Mouse (Mus musculus) liver, postnatal 0 days (tissue): ENCODE measurements around the gene Tmem35b. TPM values are rescaled to one million over a fixed set of nuclear protein-coding genes. Genes with fewer than 3 reads are reported as not detected.

Experiments used
- ATAC-seq: fragments of 200-750 bp; cut with Nextera tagmentation; 2 replicates; pipeline ENCODE4 v1.8.0; 2017; ENCODE audit warnings: mild to moderate bottlenecking, moderate library complexity
- DNase-seq: peaks from one replicate; pipeline ENCODE4 v3.0.0-alpha.2; 2016
- H3K27ac ChIP-seq: fragments of 300-500 bp; sonication (generic); 2 replicates; pipeline ENCODE4 v1.5.1; 2014; ENCODE audit warnings: antibody characterized with exemption, moderate library complexity, mild to moderate bottlenecking, low read depth
- H3K27me3 ChIP-seq: fragments of 300-500 bp; sonication (generic); 2 replicates; pipeline ENCODE4 v1.6.1; 2014; ENCODE audit warnings: low read length, control low read depth, mixed read lengths; ENCODE audit not compliant: insufficient read depth
- H3K36me3 ChIP-seq: fragments of 300-500 bp; sonication (generic); replicated peaks from 2 replicates; pipeline ENCODE4 v1.6.1; 2014; ENCODE audit warnings: mild to moderate bottlenecking, control low read depth, low read length, moderate library complexity, mixed read lengths; ENCODE audit not compliant: insufficient read depth
- H3K4me1 ChIP-seq: fragments of 300-500 bp; sonication (generic); 2 replicates; pipeline ENCODE4 v1.6.1; 2014; ENCODE audit warnings: antibody characterized with exemption, mild to moderate bottlenecking, control low read depth; ENCODE audit not compliant: insufficient read depth
- H3K4me2 ChIP-seq: fragments of 300-500 bp; sonication (generic); 2 replicates; pipeline ENCODE4 v1.6.1; 2014; ENCODE audit warnings: low read depth, mild to moderate bottlenecking, low read length, moderate library complexity, mixed read lengths
- H3K4me3 ChIP-seq: fragments of 300-500 bp; sonication (generic); 2 replicates; pipeline ENCODE4 v1.5.1; 2014; ENCODE audit warnings: low read depth, low read length
- H3K9ac ChIP-seq: fragments of 300-500 bp; sonication (generic); replicated peaks from 2 replicates; pipeline ENCODE4 v1.6.1; 2014; ENCODE audit warnings: mild to moderate bottlenecking, moderate library complexity
- H3K9me3 ChIP-seq: fragments of 300-500 bp; sonication (generic); 2 replicates; pipeline ENCODE4 v1.6.1; 2016; ENCODE audit warnings: mild to moderate bottlenecking, control low read depth, low read length, mixed read lengths
- CTCF ChIP-seq: sonication (generic); IDR thresholded peaks from 2 replicates; pipeline ENCODE4 v1.5.1; 2016; ENCODE audit warnings: antibody characterized with exemption, low read depth
- EP300 ChIP-seq: IDR thresholded peaks from 2 replicates; pipeline ENCODE4 v1.6.1; 2016; ENCODE audit warnings: antibody characterized with exemption, low read depth, mild to moderate bottlenecking
- WGBS: fragments of 180-500 bp; shearing (Covaris S2); extraction: QIAGEN DNeasy Blood & Tissue Kit; methylation state at CpG from one replicate; pipeline ENCODE4 v1.1.7; 2014; ENCODE audit not compliant: insufficient replicate concordance; 5-methylcytosine and 5-hydroxymethylcytosine counted together
- polyA plus RNA-seq: library from polyadenylated mRNA; unstranded; fragments of >200 nt; fragmentation: Nextera tagmentation; extraction: Ambion mirVana; gene quantifications from 2 replicates; pipeline ENCODE4 v1.2.1, GENCODE M21; 2015

Gene Tmem35b
- polyA plus RNA-seq, 1 experiment from 2014 or later: 7.7 TPM

DNA sequence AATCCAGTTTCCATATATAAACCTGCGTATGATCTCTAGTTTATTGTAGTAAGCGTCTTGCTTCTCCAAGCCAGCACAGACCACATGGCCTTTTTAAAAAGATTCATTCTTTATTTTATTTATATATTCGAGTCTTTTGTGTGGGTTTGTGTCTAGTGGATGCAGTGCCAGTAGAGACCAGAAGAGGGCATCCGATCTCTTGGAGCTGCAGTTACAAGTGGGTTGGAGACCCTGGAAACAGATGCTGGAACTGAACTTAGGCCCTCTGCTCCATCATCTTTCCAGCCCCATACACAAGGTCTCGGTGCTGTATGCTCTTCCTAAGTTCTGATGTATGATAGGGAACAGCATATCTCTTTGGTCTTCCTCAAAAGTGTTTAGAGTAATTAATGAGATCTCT, 32.3 kb downstream of the Tmem35b start:
- TF ChIP-seq CTCF (peak; percentile 24), EP300 (no peak)
- no peak for ATAC-seq

DNA sequence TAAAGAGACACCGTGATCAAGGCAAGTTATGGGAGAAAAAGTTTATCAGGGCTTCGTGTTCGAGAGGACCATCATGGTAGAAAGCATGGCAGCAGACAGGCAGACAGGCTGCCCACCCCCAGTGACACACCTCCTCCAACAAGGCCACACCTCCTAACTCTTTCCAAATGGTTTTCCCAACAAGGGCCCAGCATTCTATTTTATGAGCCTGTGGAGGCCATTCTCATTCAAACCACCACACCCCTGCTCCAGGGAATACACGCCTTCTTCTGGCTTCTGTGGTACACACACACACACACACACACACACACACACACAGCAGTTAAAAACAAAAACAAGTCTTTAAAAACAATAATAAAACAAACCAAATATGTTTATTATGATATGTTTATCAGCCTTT, 34.3 kb downstream of the Tmem35b start:
- no peaks in the 10 kb centered on the region for H3K4me1 ChIP-seq
- no peak overlapping the region for H3K9ac ChIP-seq
- H3K9me3 ChIP-seq: no peaks in the 10 kb centered on the region
- H3K27me3 ChIP-seq: no peaks in the 10 kb centered on the region
- H3K36me3 ChIP-seq: no peaks in the 10 kb centered on the region
- no peak for DNase-seq
- ATAC-seq: no peak
- no peak overlapping the region for H3K27ac ChIP-seq
- TF ChIP-seq EP300 (no peak), CTCF (no peak)
- H3K4me2 ChIP-seq: no peak overlapping the region
- WGBS: 73% methylated on average over 4 of the region's 4 CpGs
- no peak overlapping the region for H3K4me3 ChIP-seq

More for the DNA sequence above, 32.3 kb downstream of the Tmem35b start:
- Histone ChIP-seq H3K9me3 (no peaks in the 10 kb centered on the region), H3K27me3 (no peaks in the 10 kb centered on the region), H3K27ac (no peak overlapping the region), H3K36me3 (no peaks in the 10 kb centered on the region), H3K9ac (no peak overlapping the region), H3K4me2 (no peak overlapping the region), H3K4me3 (no peak overlapping the region), H3K4me1 (no peaks in the 10 kb centered on the region)
- no peak for DNase-seq
- 52% methylated on average over 5 of the region's 5 CpGs for WGBS

DNA sequence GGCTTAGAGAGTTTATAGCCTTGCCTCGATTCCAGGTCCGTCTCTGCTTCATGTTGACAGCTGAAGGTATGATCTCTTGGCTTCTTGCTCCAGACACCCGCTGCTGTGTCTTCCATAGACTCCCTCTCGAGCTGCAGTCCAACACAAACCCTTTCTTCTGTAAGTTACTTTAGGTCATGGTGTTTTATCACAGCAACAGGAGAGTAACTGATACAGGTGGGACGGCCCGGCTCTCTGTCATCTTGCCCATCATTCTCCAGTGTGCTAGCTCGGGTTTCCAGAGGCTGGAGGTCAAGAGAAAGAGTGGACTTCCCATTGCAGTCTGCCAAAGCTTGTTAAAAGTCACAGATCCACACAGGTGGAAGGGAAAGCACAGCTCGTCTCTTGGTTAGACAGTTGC, 40.4 kb downstream of the Tmem35b start:
- H3K27ac ChIP-seq: no peak overlapping the region
- H3K4me1 ChIP-seq: peaks cover 5% of the 10 kb centered on the region
- H3K4me3 ChIP-seq: no peak overlapping the region
- ATAC-seq (no peak), DNase-seq (no peak)
- WGBS: 58% methylated on average over 8 of the region's 8 CpGs
- no peak for TF ChIP-seq EP300
- TF ChIP-seq CTCF: no peak
- no peaks in the 10 kb centered on the region for H3K9me3 ChIP-seq
- H3K36me3 ChIP-seq: no peaks in the 10 kb centered on the region
- peaks cover 20% of the 10 kb centered on the region for H3K27me3 ChIP-seq
- H3K4me2 ChIP-seq: no peak overlapping the region
- no peak overlapping the region for H3K9ac ChIP-seq

DNA sequence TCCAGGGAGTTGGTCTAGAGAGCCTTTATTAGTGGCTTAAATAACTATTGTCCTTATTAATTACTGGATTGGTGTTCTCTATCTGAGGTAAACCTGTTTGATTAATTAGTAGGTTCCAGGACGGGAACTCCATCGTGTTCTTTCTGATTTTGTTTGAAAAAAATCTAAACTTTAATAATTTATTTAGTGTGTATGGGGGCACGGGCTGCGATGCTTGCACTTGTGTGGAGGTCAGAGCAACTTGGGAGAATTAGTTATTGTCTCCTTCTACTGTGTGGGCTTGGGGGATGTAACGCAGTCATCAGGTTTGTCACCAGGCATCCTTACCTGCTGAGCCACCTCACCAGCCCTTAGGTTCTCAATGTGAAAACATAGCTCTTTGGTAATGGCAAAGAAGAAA, 43.6 kb downstream of the Tmem35b start:
- Histone ChIP-seq H3K9me3 (no peaks in the 10 kb centered on the region), H3K4me2 (no peak overlapping the region), H3K27ac (no peak overlapping the region), H3K9ac (no peak overlapping the region), H3K4me3 (no peak overlapping the region), H3K36me3 (no peaks in the 10 kb centered on the region), H3K27me3 (peaks cover 36% of the 10 kb centered on the region), H3K4me1 (peaks cover 9% of the 10 kb centered on the region)
- no peak for ATAC-seq
- TF ChIP-seq CTCF (no peak), EP300 (no peak)
- 72% methylated on average over 5 of the region's 5 CpGs for WGBS
- no peak for DNase-seq

DNA sequence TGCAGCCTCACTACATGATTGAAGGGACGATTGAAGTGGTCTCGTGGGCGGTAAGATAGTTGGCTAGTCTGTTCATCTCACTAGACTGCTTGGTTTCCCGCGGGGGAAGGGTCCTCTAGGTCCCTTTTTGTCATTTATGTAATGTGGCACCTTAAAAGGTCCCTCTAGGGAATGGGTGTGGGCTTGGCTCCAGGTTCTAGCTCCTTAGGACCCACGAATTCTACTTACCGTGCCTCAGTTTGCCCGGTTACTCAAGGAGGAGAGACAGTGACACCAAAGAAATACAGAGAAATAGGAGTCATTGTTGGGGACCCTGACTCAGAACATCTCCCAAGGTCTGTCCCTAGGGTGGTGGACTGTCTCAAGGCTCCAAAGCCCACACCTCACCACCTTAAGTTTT, 44.2 kb downstream of the Tmem35b start:
- TF ChIP-seq CTCF (no peak), EP300 (no peak)
- Histone ChIP-seq H3K27me3 (peaks cover 37% of the 10 kb centered on the region), H3K4me3 (no peak overlapping the region), H3K9ac (no peak overlapping the region), H3K4me2 (peak overlapping the region; percentile 77; the same call in 1 of the 2 replicates), H3K27ac (no peak overlapping the region), H3K36me3 (no peaks in the 10 kb centered on the region), H3K9me3 (no peaks in the 10 kb centered on the region), H3K4me1 (peaks cover 9% of the 10 kb centered on the region)
- WGBS: 20% methylated on average over 8 of the region's 8 CpGs
- no peak for DNase-seq
- no peak for ATAC-seq

DNA sequence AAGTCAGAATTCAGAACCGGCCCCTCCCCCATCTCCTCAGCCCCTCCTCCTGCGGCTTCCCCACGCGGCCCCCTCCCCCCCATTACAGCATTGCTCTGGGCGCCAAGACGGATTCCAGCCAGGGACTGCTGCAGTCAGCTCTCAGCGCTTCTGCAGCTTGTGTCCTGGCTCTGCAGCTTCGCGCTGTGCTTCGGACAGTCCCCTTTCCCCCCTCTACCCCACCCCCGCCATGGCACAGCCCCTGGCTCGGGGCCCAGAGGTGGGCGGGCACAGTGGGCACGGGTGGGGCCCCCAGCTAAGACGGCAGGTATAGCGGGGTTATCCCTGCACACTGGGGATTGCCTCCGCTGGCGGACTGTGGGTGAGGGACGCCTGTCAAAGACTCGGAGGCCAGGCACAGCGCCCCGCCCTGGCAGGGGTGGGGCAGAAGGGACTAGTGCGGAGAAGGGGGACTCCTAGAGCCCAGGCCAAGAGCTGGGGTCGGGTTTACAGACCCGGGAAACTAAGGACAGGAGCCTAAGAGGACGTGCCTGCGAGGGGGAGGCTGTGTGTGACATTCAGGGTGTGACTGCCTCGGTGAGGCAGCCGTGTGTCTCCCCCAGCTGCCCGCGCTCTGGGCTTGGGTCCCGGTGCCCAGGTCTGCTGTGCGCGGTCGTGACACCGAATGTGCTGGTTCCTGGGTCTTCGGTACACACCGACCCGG, 44.9 kb downstream of the Tmem35b start:
- Histone ChIP-seq H3K9ac (no peak overlapping the region), H3K9me3 (no peaks in the 10 kb centered on the region), H3K27ac (no peak overlapping the region), H3K4me1 (peaks cover 9% of the 10 kb centered on the region), H3K36me3 (no peaks in the 10 kb centered on the region), H3K27me3 (peaks cover 37% of the 10 kb centered on the region), H3K4me3 (peak overlapping the region; percentile 54), H3K4me2 (peak overlapping the region; percentile 77)
- peak; percentile 61 for ATAC-seq
- no peak for TF ChIP-seq CTCF
- TF ChIP-seq EP300: no peak
- DNase-seq: peak; percentile 32
- 1% methylated on average over 26 of the region's 39 CpGs for WGBS
